Mouse (Mus musculus): ENCODE results near the gene Cap2.
A peak's percentile ranks its signal among the peaks of the same experiment; 100 is the strongest.

Cap2 gene

GRCm38 (mm10) chr13:46632796-46633195 is 131.1 kb downstream of the Cap2 start:
- no peak for DNase-seq (ENCODE audit: low spot score)

DNA sequence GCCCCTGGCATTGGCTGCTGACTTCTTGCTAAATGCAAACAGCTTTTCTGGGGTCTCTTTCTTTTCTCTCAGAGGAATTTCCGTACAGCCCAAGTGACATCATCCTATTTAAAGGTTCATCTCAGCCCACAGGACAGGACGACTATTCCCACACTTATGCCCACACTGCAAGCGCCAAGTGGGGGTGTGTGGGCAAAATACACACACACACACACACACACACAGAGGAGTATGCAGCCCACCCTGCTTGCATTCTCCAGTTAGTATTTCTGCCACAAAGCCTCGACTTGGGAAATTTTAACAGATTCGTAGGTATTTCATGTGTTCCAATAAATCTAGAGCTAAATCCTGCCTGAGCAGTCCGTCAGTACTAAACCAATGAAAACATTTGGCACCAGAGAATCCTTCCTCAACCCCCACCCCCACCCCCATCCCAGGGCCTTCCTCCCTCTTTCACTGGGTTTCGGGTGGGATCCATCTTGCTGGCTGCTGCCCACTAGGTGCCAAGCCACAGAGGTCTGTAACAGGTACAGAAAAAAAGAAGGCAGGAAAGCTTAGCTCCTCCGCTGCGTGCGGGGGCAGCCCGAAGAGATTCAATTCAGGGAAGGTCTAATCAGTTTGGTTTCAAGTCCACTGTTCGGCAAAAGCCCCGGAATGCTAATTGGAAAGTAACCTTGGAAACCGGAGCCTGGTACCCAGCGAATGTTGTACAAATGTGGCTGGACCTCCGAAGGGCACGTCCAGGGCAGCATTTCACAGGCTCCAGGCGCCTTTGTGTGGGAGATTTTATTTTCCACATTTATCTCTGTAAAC is 131.9 kb downstream of the Cap2 start:
- no peak for DNase-seq (ENCODE audit: low spot score)

DNA sequence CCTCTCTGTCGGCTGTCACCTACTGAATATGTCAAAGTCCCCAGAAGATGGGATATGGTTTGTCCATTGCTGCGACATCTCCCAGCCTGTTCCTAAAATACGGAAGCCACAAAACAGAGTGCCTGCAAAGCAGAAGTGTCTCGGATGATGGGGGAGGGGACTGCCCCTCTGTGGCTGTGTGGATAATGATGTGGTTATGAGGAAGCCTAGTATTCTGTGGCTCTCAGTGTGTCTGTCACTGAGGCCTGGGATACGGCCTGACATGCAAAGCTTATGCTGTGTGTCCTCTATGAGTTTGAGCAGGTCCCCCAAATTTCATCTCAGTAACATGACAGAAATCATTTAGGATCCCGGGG is 132.5 kb downstream of the Cap2 start:
- no peak for DNase-seq (ENCODE audit: low spot score)

DNA sequence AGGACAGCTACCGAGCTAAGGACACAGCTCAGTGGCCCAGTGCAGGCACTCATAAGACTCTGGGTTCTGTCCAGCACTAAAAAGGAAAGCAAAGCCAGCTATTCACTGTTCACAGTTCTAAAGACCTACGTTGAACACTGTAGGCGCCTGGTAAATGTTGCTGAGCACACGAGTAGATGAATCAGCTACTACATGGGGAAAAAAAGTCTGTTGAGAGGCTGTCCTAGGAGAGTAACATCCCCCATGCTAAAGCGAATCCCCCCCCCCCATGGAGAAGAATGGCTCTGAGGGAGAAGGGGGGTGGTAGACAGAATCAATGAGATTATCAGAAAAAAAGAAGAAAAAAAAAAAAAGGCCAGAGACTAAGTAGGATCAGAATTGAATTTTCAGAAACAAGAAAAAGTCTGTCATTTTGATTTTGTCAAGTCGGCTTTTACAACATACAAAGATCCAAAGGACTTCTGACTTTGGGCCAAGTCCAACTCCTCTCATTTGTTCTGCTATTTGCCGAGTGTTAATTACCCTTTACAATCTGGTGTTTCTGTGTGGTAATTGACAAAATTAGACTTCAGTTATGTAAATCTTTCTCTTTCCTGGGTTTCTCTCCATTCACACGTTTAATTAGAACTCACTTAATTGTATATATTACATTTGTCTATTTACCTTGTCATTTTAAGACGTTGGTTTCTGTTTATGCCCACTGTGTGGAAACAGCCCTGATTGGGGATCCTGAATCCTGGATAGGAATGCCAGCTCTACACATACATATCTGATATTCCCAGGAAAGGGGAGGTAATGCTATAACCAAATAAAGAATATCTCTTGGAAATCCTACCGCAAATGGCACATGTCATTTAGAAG is 139.2 kb downstream of the Cap2 start:
- DNase-seq (ENCODE audit: low spot score): no peak

DNA sequence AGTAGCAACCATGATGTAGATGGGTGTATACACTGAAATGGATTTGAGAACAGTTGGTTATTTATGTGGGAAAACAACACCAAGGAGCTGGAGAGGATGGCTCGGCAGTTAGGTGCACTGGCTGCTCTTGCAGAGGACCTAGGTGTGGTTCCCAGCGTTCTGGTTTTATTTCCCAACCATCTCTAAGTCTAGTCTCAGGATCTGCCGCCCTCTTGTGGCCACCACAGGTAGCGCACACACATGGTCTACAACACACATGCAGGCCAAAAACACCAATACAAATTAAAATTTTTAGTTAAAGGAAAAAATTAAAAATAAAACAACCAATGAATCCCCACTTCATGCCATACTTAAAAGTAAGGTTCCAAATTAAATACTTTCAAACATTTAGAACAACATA is 140.7 kb downstream of the Cap2 start:
- DNase-seq (ENCODE audit: low spot score): peak; percentile 16

GRCm38 (mm10) chr13:46644175-46644574 is 142.5 kb downstream of the Cap2 start:
- DNase-seq (ENCODE audit: low spot score): no peak

DNA sequence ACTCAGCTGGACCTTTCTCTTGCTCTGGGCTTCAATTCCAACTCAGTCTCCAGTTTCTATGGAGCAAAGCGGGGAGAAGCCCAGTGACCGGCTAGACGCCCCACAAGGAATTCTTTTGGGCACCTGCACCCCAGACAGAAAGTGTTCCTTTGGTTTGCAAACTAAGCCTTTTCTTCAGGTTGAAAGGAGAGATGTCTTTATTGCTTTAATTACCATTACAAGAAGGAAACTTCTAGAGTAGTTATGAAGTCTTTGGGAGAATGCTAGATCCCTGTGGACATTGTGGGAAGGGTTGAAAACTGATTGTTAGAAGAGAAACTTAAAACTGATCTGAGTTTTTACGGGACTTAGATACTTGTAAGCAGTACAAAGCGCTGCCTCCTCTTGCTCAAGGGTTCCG is 143.8 kb downstream of the Cap2 start:
- no peak for DNase-seq (ENCODE audit: low spot score)

GRCm38 (mm10) chr13:46651853-46652252 is 150.2 kb downstream of the Cap2 start:
- no peak for DNase-seq (ENCODE audit: low spot score)

DNA sequence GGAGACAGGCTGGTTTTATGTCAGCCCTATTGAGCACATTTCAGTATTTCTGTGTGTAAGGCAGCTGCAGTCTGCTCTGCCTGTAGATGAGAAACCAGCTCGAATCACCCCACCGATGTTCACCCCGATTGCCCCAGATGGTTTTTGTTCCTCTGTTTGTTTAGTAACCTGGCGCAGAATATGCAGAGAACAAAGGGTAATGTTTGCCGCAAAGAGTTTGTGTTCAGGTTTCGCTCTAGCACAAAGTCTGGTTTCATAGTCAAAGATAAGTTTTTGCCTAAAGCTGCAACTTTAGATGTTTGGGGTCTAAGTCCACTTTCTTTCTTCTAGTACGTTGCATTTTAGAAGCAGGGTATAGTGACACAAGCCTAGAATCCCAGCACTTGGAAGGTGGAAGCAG is 151.0 kb downstream of the Cap2 start:
- no peak for DNase-seq (ENCODE audit: low spot score)

DNA sequence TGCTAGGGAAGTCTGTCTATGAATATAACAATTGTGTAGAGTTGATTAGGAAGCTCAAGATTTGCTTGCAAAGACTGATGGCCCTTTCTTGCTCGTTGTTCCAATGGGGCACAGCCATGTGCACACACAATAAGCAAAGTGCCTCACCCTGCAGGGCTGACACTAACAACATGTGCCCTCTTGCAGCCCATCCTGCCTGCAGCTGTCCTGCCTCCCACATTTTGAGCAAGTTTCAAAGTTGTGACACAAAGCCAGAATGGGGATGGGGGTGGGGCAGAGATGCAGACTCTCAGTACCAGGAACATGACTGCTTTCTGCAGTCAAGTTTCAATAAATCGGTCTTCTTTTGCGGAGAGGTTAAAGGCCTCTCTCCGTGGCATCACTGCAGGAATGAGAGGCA is 152.0 kb downstream of the Cap2 start:
- no peak for DNase-seq (ENCODE audit: low spot score)

GRCm38 (mm10) chr13:46654566-46654965 is 152.9 kb downstream of the Cap2 start:
- no peak for DNase-seq (ENCODE audit: low spot score)

DNA sequence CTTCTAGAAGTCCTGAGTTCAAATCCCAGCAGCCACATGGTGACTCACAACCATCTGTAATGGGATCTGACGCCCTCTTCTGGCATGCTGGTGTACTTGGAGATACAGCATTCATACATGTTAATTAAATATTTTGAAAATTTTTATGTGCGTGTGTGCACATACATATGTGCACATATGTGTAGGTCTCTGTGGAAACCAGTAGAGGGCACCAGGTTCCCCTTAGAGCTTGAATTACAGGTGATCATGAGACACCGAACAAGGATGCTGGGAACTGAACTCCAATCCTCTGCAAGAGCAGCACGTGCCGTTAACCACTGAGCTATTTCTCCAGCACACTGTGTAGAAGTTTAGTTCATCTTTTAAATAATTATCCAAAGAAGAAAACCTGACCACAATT is 157.6 kb downstream of the Cap2 start:
- no peak for DNase-seq (ENCODE audit: low spot score)

DNA sequence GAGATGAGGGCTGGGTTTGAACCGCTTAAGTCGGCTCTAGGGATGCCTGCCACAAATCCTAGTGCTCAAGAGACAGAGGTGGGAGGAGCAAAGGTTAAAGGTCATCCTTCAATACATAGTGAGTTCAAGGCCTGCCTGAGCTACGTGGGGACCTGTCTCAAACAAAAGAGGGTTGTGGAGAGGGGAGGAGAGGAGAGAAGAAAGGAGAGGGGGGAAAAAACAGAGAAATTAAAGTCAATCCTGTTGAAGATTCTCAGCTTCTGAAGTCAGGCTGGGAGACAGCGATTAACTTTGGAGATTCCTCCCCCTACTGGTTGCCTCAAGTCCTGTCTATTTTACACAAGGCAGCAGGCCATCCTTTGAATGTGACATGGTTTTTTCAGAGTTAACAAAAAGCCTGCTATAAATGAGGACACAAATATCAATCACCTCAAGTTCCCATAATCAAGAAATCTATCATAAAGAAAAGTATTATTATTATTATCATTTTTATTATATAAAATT is 161.9 kb downstream of the Cap2 start:
- DNase-seq (ENCODE audit: low spot score): no peak

DNA sequence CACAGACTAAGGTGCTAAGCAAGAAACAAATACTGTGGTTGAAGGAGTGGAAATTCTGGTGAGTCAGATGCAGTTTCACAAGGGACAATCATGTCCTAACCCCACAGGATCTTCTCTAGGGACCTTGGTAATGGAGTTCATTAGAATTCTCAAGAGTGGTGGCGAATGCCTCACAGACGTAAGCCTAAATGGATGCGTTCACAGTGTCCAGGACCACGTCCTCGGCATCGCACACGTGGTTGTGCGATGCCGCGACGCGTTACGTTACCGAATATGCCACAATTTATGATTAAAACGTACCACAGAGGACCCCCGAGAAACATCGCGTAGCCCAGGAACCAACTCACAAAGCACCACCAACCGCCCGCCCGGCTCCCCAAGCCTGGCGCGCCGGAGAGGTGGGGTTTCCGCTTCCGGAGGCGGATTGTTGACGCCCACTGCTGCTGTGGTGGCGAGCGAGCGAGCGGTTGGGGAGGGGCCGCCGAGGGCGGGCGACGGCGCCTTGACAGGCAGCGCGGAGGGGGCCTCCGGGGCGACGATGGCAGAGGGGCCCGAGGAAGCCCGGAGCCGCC is 167.5 kb downstream of the Cap2 start, which contains the start of gene Fam8a1:
Gene Fam8a1 (plus strand): TSS at position 475 of the 572 bp plus-strand sequence.
- DNase-seq (ENCODE audit: low spot score): peak; percentile 87

- DNase-seq (ENCODE audit: low spot score): no peak
Measured at GRCm38 (mm10) chr13:46669620-46670271, 168.1 kb downstream of the Cap2 start.

DNA sequence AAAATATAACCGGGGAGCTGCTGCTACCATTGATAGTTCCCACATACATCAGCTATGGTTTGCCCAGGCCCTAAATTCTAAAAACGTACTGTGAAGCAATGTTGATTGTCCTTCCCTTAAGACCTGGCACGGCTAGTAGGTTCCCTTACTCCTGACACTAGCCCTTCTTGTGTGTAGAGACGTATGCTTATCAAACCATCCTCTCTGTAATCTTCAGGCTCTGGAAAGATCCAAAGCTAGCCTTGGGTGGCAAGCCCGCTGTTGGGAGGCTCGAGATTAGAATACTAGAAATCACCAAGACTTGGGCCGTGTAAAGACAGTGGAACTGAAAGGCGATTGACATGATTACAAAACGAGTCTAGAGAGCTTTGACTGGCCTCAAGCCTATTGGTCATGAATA is 168.9 kb downstream of the Cap2 start:
- DNase-seq (ENCODE audit: low spot score): peak; percentile 19

DNA sequence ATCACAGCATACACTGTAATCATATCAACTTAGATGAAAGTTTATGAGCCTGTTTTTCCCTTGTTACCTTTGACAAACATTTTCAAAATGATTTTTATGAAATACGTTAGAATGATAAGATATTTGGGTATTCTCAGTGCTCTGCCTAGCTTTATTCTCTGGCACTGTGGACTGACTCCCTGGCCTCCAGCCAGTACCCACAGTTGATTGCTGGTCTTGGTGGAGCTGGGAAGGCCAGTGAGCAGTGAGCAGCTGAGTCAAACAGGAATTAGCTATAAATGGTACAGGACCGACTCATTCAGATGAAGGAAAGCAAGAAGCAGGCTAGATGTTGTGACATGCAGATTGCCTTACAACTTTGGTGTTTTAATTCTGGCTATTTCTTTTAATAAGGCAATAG is 173.0 kb downstream of the Cap2 start:
- no peak for DNase-seq (ENCODE audit: low spot score)

DNA sequence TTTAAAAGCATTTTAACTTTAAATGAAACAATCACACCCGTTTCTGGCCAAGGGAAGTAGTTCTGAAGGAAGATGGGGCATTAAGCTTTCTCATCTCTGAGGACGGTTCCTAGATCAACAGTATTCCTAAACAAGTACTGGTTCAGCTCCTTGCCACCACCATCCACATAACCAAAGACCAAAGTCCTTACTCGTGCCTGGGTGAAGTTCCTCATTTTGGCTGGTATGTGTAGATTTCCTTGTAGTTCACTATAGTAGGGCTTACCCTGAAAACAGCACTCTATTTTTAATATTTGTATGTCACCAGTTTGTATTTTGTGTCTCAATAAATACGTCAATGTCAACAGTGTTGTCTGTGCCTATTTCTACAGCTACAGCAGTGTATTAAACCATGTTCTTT is 176.1 kb downstream of the Cap2 start:
- DNase-seq (ENCODE audit: low spot score): no peak

GRCm38 (mm10) chr13:46682921-46683320 is 181.3 kb downstream of the Cap2 start:
- DNase-seq (ENCODE audit: low spot score): no peak

- no peak for DNase-seq (ENCODE audit: low spot score)
Measured at GRCm38 (mm10) chr13:46683370-46683769, 181.7 kb downstream of the Cap2 start.

- no peak for DNase-seq (ENCODE audit: low spot score)
Measured at GRCm38 (mm10) chr13:46690559-46691241, 189.1 kb downstream of the Cap2 start.

Data from c-Kit-positive CD71-positive TER-119-positive erythroid progenitor cells, embryonic 14.5 days (primary cell).